Mouse (Mus musculus): ENCODE results near the gene Cbx6. TPM values are rescaled to one million over a fixed set of nuclear protein-coding genes. Genes with fewer than 3 reads are reported as not detected.

The Cbx6 gene
- total RNA-seq, 2 experiments from 2014 or later = 321 to 326 TPM

DNA sequence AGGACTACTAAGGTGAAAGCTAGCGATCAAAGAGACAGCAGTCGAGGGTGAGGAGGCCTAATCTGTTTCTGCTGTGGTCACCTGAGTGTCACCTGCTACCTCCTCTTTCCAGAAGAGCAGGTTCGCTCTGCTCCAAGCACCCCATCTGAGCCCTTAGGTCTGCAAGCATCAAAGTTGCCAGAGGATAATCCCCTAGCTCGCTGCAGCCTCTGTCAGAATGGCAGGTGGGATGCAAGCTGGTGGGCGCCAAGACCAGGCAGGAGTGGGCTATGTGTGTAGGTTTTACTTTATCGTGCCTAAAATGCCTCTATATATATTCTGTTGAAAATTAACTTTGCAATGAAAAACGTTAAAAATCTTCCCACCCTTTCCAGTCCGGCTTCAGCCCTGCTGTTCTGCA is 29.2 kb downstream of the Cbx6 start:
- DNase-seq (ENCODE audit: low spot score in 2 of 2) = no peak

DNA sequence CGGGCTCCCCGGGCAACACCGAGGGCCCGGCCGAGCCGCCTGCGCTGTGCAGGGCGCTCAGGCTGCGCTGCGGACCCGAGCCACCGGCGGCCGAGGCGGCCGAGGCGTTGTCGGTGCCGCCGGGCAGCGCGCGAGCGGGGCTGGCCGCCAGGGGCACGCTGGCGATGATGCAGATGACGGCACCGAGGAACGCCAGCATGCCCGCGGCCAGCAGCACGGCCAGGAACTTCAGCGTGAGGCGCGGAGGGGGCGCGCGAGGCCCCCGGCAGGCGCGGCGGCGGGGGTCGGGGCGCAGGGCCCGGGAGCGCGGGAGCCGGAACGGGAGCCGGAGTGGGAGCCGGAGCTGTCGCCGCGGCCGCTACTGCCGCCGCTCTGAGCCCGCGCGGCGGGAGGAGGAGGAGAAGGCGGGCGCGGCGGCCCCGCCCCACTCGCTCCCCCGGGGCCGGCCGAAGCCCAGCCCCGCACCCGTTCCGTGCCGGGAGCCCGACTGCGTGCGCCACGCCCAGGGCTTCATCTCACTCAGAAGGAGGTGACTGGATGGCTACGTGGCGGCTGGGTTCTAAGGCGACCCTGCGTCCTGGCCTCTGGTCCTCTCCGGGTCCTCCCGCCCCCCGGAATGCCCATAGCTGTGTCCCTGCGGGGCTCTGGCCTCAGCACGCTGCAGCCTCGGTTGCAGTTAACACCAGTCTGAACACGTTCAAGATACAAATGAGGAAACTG is 30.0 kb downstream of the Cbx6 start, which contains the start of gene Nptxr:
Gene Nptxr (minus strand): TSS at position 415 of the 720 bp plus-strand sequence.
- DNase-seq (ENCODE audit: low spot score in 2 of 2) = peak in 1 of 2 experiments; percentile 76

DNA sequence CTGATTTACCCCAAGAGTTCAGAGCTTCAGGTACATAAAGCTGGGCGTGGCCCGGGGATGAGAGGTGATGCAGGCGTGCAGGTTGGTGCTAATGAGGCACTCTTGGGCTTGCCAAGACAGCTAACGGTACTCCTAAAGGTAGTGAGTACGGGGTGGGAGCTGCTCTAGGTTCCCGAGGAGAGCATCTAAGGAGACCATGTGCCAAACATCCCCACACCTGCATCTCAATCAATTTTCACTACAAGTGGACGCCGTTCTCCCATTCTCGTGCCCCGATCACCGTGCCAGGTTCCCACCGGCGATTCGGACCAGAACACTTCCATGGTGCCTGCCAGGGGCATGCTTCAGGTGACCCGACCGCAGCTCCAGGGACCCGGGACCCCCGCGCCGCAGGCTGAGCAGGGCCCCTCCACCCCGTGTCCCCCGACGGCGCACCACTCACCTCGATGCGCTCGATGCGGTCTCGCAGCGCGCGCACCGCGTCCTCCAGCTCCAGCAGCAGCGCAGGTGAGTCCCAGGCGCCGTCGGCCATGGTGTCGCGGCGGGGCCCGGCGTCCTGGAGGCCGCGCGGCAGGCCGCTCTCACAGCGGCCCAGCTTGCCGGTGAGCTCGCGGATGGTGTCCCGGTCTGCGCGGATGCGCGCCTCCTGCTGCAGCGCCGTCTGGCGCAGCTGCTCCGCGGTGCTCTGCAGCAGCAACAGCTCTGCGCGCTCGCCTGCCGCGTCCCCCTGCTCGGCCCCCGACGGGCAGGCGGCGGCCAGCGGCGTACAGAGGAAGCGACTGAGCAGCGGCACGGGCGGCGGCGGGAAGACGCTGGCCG is 30.7 kb downstream of the Cbx6 start:
- DNase-seq (ENCODE audit: low spot score in 2 of 2) = no peak

DNA sequence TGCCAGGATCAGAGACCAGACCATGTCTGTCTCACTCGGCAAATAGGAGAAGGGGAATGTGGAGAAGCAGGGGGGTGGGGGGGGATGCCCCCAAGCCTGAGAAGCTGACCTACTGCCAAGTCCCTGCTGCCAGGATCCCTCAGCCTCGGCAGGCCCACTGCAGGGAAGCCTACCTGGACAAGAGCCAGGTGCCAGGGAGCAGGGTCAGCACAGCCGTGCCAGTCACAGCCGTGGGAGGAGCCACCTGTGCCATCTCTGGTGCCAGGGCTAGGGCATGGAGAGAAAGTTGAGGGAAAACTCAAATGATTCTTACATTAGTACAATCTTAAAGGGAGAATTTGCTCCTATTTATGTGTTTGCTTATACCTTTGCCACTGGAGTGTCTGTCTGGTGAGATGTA is 32.2 kb downstream of the Cbx6 start:
- DNase-seq (ENCODE audit: low spot score in 2 of 2) = no peak

DNA sequence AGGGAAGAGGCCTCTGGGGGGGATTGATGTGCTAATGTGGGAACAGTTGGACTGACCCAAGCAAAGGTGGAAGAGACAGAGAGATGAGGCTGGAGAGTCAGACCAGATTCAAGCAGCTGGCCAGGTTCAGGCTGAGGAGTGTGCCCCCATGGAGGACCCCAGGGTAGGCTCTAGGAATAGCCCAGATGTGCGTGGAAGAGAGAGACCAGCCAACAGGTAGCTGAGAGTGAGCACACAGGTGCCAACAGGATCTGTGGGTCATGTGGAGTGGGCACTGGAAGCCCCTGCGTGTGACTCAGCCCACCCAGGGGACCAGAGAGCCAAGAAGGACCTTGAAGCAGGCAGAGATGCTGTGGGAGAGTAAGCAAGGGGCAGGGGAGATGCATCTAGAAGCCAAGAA is 32.8 kb downstream of the Cbx6 start:
- no peak for DNase-seq (ENCODE audit: low spot score in 2 of 2)

DNA sequence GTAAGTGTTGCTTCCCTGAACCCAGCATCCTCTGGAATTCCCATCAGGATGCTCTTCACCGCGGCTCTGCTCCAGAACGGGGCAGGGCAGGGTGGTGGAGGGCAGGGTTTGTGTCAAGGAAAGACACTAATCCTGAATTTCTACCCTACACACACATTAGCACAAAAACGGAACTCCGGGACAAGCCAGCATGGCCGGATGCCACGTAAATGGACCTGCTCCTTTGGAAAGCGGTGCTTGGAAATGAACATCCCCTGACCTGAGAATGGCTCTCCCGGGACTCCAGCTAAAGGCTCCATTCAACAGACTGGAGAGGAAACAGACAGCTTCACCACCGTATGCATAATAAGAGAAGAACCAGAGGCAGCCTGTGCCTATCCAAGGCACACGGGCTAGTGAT is 33.8 kb downstream of the Cbx6 start:
- DNase-seq (ENCODE audit: low spot score in 2 of 2) = no peak

DNA sequence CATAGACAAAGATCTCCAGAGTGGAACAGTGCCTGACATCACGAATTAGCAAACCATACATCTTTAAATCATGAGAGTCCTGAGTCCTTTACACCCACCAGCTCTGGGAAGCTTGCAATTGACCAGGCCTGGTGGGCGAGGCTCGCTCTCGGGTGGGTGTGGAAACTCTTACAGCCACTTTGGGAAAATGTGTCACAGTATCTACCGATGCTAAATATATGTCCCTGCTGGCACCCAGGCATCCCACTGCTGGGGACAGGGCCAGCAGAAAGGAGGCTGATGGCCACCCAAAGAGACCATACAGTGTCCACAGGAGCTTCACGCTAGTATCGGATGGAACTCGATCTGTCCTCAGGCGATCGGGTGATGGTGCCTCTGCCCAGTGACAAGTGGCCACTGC is 35.9 kb downstream of the Cbx6 start:
- peak in 1 of 2 experiments; percentile 26 for DNase-seq (ENCODE audit: low spot score in 2 of 2)

DNA sequence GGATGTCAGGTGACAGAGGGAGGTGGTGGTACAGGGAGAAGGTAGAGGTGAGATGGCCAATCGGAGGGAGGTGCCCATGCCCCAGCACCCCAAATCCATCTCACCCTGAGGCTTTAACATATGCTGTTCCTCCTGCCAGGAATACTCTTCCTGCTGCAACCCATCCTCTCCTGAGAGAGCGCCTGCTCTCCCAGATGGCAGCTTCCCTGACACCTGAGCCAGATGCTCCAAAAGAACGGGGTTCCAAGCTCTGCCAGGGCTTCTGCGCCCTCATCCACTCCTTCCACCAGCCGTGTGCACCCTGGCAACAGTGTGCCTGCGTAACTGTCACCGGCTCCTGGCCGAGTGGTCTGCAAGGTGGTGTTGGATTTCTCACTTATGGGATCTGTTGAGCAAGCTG is 36.8 kb downstream of the Cbx6 start:
- peak in 1 of 2 experiments; percentile 23 for DNase-seq (ENCODE audit: low spot score in 2 of 2)

DNA sequence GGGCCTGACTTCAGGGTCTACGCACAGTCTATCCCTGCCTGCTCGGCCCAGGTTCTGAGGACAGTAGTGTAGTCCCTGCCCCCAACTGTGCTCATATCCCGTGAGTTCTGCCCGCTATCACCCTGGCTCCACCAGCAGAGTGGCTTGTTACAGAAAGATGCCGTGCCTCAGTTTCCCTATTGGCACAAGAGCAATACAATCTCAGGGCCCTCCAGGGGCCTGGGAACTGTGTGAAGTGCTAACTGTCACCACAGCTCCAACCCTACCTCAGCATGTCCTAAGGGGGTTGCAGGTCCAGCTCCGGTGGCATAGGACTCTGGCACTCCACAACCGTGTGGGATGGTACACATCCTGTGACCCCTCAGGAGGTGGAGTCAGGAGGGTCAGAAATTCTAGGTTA is 37.4 kb downstream of the Cbx6 start:
- DNase-seq (ENCODE audit: low spot score in 2 of 2) = no peak

DNA sequence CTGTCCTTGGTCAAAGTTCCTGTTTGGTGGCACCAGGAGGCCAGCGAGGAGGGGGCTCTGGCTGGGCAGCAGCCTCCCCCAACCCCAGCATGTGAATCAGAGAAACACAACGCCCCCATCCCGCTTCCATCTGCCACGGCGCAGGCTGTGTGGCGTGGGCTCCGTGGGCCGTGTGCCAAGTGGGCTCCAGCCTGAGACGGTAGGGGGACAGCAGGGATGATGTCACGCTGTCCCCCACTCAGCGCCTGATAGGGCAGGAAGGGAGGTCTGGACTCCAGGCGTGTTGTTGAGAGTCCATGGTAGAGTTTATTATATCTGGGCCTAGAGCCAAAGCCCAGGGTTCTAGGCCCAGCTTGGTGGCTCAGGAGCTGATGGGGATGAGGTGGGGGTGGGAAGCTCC is 38.2 kb downstream of the Cbx6 start:
- DNase-seq (ENCODE audit: low spot score in 2 of 2) = peak; percentile 73 to 89

DNA sequence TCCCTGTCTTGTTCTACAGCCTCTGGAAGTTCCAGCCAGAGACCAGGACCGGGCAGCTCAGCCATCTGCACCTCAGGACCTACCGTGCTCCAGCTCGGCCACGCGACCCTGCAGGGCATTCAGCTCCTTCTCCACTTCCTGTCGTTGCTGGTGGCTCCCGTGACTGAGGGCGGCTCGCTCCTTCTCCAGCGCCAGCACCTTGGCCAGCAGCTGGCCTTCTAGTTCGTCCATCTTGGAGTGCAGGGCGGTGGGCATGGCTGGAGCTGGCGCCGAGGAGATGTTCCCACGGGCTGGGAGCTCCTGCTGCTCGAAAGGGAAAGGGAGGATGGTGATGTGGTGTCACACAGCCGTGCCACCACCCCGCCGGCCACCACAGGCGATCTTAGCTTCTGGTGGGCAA is 40.3 kb downstream of the Cbx6 start:
- no peak for DNase-seq (ENCODE audit: low spot score in 2 of 2)

DNA sequence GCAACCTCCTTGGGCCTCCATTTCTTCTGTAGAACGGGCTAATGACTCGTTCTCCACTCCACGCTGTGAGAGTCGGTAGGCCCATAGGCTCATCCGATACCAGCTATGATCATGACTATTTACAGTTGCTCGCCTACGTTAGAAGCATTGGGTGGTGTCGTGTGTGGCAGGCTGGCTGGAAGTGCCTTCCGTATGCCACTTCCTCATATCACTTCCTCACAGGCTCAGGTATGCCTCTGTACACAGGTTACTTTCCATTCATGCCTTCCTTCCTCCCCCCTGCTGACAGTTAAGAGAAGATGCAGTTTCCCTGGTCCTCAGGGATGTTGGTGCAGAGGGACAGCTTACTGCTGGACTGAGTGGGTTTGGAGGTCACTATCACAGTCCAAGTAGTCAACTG is 41.4 kb downstream of the Cbx6 start:
- DNase-seq (ENCODE audit: low spot score in 2 of 2) = no peak

DNA sequence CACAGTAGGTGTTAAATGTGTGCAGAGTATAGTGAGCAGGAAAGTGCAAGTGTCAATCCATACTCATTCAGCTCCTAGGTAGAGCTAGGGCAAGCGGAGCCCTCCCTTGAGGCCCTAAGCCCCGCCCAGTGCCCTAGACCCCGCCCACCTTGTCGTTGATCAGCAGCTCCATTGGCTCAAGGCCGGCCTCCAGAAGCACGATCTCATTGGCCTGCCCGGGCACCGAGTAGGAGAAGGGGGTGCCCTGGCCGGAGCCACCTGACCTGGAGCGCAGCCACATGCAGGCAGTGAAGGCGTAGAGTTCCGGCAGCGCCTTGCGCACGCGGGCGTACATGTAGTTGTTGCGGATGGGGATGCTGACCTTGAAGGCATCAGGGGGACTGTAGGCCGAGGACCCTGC is 42.0 kb downstream of the Cbx6 start:
- DNase-seq (ENCODE audit: low spot score in 2 of 2) = peak in 1 of 2 experiments; percentile 18

DNA sequence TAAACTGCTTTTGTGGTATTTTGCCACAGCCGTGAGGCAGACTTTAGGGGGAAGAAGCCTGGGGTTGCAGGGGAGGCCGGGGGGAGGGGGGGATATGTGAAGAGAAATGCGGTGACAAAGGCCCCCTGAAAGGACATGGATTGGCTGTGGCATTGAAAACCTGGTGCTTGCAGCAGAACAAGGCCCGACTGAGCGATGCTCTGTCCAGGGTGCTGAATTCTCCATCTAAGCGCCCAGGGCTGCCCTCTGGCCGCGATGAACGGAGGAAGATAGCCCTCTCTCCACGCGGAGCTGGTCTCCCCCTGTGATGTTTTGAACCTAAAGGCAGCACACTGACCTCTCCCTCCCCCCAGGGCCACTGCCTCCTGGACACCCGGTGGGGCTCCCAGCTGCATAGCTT is 43.0 kb downstream of the Cbx6 start:
- DNase-seq (ENCODE audit: low spot score in 2 of 2) = no peak

DNA sequence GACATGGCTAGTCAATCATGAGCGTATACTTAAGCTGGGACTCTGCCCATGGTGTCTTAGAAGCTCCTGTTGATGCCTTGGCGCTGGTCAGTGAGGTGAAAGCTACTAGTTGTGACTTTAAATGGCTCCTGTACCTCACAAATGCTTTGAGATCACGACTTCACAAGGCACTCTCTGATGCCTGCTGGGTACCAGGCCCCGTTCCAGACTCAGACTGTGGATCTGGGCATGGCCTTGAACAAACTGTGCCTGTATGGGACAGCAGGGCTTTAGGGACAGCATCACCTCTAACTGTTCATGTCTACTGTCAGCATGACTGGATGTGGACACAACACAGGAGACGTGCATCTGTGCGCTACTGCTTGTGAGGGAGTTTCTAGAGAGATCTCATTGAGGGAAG is 43.6 kb downstream of the Cbx6 start:
- no peak for DNase-seq (ENCODE audit: low spot score in 2 of 2)

DNA sequence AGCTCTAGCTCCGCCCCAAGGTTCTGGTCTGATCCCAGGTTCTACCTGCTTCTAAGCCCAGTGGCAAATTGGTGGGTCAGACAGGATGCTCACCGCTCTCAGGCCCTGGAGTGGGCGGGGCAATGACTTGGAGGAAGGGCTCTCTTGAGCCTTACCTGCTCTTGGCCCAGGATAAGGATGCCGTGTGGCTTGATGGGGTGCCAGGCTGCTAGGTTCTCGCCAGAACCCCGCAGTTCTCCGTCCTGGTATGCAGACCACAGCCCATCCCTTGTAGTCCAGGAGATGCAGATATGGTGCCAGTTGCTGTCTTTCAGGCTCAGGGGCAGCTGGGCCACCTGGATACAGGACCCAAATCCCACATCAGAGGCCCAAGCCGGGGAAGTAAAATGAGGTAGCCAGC is 44.4 kb downstream of the Cbx6 start:
- DNase-seq (ENCODE audit: low spot score in 2 of 2) = no peak

DNA sequence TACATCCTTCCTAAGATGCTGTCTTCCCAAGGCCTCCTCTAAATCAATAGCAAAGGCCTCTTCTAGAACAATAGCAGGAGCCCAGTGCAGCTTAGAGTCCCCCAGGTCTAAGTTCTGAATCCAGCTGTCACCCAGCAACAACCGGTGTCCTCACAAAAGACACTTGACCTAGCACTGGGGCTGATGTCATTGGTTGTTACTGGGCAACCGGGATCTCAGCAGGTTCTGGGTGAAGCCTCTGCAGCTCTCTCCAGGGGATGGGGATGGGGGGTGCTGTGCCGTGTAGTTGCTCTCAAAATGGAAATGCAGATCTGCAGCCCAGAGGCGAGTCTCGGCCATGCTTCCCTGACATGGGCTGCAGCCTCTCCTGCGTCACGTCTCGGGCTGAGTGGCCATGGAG is 46.7 kb downstream of the Cbx6 start:
- DNase-seq (ENCODE audit: low spot score in 2 of 2) = no peak

DNA sequence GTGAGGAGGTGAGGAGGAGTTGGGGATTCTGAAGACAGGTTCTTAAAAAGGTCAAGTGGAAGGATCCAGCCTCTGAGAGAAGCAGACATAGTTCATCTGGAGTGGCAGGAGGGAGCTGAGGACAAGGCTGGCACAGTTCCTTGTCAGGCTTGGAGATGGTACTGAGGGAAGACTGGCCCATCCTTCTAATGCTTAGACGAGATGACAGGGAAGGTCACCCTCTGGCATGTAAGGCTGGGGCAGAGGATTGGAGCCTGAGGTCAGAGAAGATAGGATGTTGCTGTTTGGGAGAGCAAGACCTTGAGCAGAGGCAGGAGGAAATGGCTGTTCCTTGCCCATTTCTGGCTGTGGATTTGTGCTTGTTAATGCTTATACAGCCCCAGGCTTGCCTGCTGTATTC is 49.4 kb downstream of the Cbx6 start:
- no peak for DNase-seq (ENCODE audit: low spot score in 2 of 2)

DNA sequence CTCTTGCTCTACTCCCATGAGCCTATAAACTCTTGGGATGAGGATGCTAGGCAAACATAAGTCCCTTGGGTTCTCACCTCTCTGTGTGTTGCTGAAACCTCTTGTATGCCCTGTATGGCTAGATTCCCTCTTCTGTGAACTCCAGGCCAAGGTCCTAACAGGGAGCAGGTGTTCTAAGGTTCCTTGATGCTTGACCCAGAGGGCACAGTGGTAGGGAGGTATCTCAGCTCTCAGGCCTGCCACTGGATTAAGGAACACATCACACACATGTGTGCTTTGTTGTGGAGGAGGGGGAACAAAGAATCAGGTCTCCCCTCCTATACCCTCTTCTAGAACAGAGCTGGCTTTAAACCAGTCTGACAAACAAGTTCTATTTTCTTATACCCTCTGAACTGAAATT is 56.7 kb downstream of the Cbx6 start, which contains the start of gene Dnal4:
Gene Dnal4 (minus strand): TSS at position 101 of the 400 bp plus-strand sequence.
- DNase-seq (ENCODE audit: low spot score in 2 of 2) = no peak

DNA sequence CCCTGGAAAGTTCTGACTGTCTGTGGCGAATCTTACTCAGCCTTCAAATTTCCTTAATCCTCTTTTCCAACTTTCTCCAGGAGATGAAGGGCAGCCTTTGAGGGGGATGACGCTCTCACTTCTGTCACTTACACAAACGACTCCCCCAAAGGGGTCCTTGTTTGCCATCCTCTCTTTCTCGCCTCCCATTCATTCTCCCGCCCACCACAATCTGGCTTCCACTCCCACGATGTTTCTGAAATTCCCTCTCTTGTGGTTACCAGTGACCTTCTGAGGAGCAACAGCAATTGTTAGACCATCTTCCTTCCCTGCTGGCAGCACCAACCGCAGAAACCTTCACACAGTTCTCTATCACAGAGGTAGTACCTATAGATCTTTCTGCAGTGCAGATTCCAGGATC is 58.8 kb downstream of the Cbx6 start:
- no peak for DNase-seq (ENCODE audit: low spot score in 2 of 2)

DNA sequence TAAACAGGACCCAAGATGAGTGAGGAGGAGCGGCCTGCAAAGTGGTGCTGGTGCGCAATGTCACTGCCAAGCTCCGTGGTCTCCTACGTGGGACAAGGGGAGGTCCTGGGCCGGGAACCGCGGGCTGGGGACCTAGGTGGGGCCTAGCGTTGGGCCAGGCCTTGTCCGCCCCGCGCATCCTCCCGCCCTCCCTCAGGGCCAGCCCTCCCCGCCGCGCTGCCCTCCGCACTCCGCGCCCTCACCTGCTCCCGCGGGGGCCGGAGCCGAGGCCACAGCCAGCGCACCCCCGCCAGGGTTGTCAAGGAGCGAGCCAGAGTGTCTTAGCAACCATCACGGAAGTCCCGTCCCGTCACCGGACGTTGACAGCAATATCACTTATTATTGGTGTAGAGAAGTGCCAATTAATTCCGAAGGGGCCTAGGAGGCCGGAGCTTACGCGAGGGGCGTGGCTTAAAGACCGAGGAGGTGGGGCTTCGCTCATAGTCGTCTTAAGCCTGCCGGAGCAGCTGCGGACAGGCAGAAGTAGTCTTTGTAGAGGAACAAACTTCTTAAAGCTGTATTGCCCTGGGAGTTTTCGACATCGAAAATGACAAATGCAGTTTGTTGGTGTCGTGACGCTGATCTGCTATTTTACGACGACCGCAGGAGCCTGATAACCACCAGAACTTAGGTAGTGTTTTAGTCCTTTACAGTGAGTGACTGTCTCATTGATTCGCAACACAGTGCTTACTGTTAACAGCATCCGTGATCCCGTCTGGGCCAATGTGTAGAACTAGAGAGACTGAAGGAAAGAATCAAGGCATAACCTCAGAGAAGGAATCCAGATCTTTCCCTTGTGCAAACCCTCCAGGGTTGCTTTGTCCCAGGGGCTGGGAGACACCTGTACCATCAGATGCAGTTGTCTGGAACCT is 60.1 kb downstream of the Cbx6 start:
- peak; percentile 94 to 98 for DNase-seq (ENCODE audit: low spot score in 2 of 2)
